Mouse (Mus musculus): Measurements from ENCODE around the gene Rgsl1. TPM values are rescaled to one million over a fixed set of nuclear protein-coding genes. Genes with fewer than 3 reads are reported as not detected.
"Not testable (repeated sequence)": the region's sequence is repeated elsewhere in the genome, so short reads cannot be mapped to it uniquely, and the experiment has no call there.

The Rgsl1 gene
- polyA plus RNA-seq, 1 experiment: not detected

- H3K9me3 ChIP-seq (replicated peaks; ENCODE audit: control insufficient read depth, insufficient read depth, low read length, poor library complexity, severe bottlenecking): no peaks in the 10 kb centered on the region
- TF ChIP-seq POLR2A (IDR thresholded peaks at IDR 0.05; ENCODE audit: insufficient read depth, low read length): no peak
- TF ChIP-seq CTCF (IDR thresholded peaks at IDR 0.05; ENCODE audit: low read depth, low read length): no peak
- TF ChIP-seq EP300 (IDR thresholded peaks at IDR 0.05; ENCODE audit: insufficient read depth, low read depth, low read length): no peak
- no peaks in the 10 kb centered on the region for H3K4me1 ChIP-seq (ENCODE audit: control insufficient read depth, insufficient read depth, low read length)
- H3K4me3 ChIP-seq (ENCODE audit: low read depth, low read length): no peak overlapping the region
- H3K27ac ChIP-seq (ENCODE audit: insufficient read depth, low read length): no peak overlapping the region
- H3K27me3 ChIP-seq (ENCODE audit: control insufficient read depth, insufficient read depth, low read length, poor library complexity, severe bottlenecking): no peaks in the 10 kb centered on the region; the same call in 1 of the 2 replicates
- H3K36me3 ChIP-seq (ENCODE audit: control insufficient read depth, insufficient read depth, low read length, poor library complexity, severe bottlenecking): no peaks in the 10 kb centered on the region
- no peak overlapping the region for H3K9ac ChIP-seq (ENCODE audit: low read depth, poor library complexity, severe bottlenecking)
Measured at GRCm38 (mm10) chr1:153775174-153775573, 68.8 kb downstream of the Rgsl1 start.

GRCm38 (mm10) chr1:153770776-153771167, 73.2 kb downstream of the Rgsl1 start:
- Histone ChIP-seq H3K9me3 (replicated peaks; ENCODE audit: control insufficient read depth, insufficient read depth, low read length, poor library complexity, severe bottlenecking) (no peaks in the 10 kb centered on the region), H3K27ac (ENCODE audit: insufficient read depth, low read length) (no peak overlapping the region), H3K9ac (ENCODE audit: low read depth, poor library complexity, severe bottlenecking) (no peak overlapping the region), H3K4me1 (ENCODE audit: control insufficient read depth, insufficient read depth, low read length) (no peaks in the 10 kb centered on the region), H3K27me3 (ENCODE audit: control insufficient read depth, insufficient read depth, low read length, poor library complexity, severe bottlenecking) (no peaks in the 10 kb centered on the region), H3K4me3 (ENCODE audit: low read depth, low read length) (no peak overlapping the region), H3K36me3 (ENCODE audit: control insufficient read depth, insufficient read depth, low read length, poor library complexity, severe bottlenecking) (no peaks in the 10 kb centered on the region)
- no peak for TF ChIP-seq EP300 (IDR thresholded peaks at IDR 0.05; ENCODE audit: insufficient read depth, low read depth, low read length)
- no peak for TF ChIP-seq POLR2A (IDR thresholded peaks at IDR 0.05; ENCODE audit: insufficient read depth, low read length)
- TF ChIP-seq CTCF (IDR thresholded peaks at IDR 0.05; ENCODE audit: low read depth, low read length): no peak

GRCm38 (mm10) chr1:153769998-153770775, 73.8 kb downstream of the Rgsl1 start:
- Histone ChIP-seq H3K4me1 (ENCODE audit: control insufficient read depth, insufficient read depth, low read length) (no peaks in the 10 kb centered on the region), H3K9ac (ENCODE audit: low read depth, poor library complexity, severe bottlenecking) (no peak overlapping the region), H3K4me3 (ENCODE audit: low read depth, low read length) (no peak overlapping the region), H3K9me3 (replicated peaks; ENCODE audit: control insufficient read depth, insufficient read depth, low read length, poor library complexity, severe bottlenecking) (no peaks in the 10 kb centered on the region), H3K36me3 (ENCODE audit: control insufficient read depth, insufficient read depth, low read length, poor library complexity, severe bottlenecking) (no peaks in the 10 kb centered on the region), H3K27me3 (ENCODE audit: control insufficient read depth, insufficient read depth, low read length, poor library complexity, severe bottlenecking) (no peaks in the 10 kb centered on the region), H3K27ac (ENCODE audit: insufficient read depth, low read length) (no peak overlapping the region)
- TF ChIP-seq POLR2A (IDR thresholded peaks at IDR 0.05; ENCODE audit: insufficient read depth, low read length): no peak
- TF ChIP-seq EP300 (IDR thresholded peaks at IDR 0.05; ENCODE audit: insufficient read depth, low read depth, low read length): no peak
- TF ChIP-seq CTCF (IDR thresholded peaks at IDR 0.05; ENCODE audit: low read depth, low read length): no peak

- H3K4me3 ChIP-seq (ENCODE audit: low read depth, low read length); H3K9me3 ChIP-seq (replicated peaks; ENCODE audit: control insufficient read depth, insufficient read depth, low read length, poor library complexity, severe bottlenecking); H3K27ac ChIP-seq (ENCODE audit: insufficient read depth, low read length); H3K4me1 ChIP-seq (ENCODE audit: control insufficient read depth, insufficient read depth, low read length); H3K27me3 ChIP-seq (ENCODE audit: control insufficient read depth, insufficient read depth, low read length, poor library complexity, severe bottlenecking); H3K36me3 ChIP-seq (ENCODE audit: control insufficient read depth, insufficient read depth, low read length, poor library complexity, severe bottlenecking); H3K9ac ChIP-seq (ENCODE audit: low read depth, poor library complexity, severe bottlenecking): not testable (repeated sequence)
Measured at GRCm38 (mm10) chr1:153769571-153769970, 74.4 kb downstream of the Rgsl1 start.

GRCm38 (mm10) chr1:153768465-153768864, 75.5 kb downstream of the Rgsl1 start:
- H3K4me3 ChIP-seq (ENCODE audit: low read depth, low read length): no peak overlapping the region
- H3K27ac ChIP-seq (ENCODE audit: insufficient read depth, low read length): no peak overlapping the region
- no peak for TF ChIP-seq EP300 (IDR thresholded peaks at IDR 0.05; ENCODE audit: insufficient read depth, low read depth, low read length)
- no peak for TF ChIP-seq CTCF (IDR thresholded peaks at IDR 0.05; ENCODE audit: low read depth, low read length)
- no peak for TF ChIP-seq POLR2A (IDR thresholded peaks at IDR 0.05; ENCODE audit: insufficient read depth, low read length)
- H3K36me3 ChIP-seq (ENCODE audit: control insufficient read depth, insufficient read depth, low read length, poor library complexity, severe bottlenecking): no peaks in the 10 kb centered on the region
- H3K9me3 ChIP-seq (replicated peaks; ENCODE audit: control insufficient read depth, insufficient read depth, low read length, poor library complexity, severe bottlenecking): no peaks in the 10 kb centered on the region
- no peaks in the 10 kb centered on the region for H3K4me1 ChIP-seq (ENCODE audit: control insufficient read depth, insufficient read depth, low read length)
- no peaks in the 10 kb centered on the region for H3K27me3 ChIP-seq (ENCODE audit: control insufficient read depth, insufficient read depth, low read length, poor library complexity, severe bottlenecking)
- no peak overlapping the region for H3K9ac ChIP-seq (ENCODE audit: low read depth, poor library complexity, severe bottlenecking)

- Histone ChIP-seq H3K4me1 (ENCODE audit: control insufficient read depth, insufficient read depth, low read length) (no peaks in the 10 kb centered on the region), H3K27me3 (ENCODE audit: control insufficient read depth, insufficient read depth, low read length, poor library complexity, severe bottlenecking) (no peaks in the 10 kb centered on the region), H3K9me3 (replicated peaks; ENCODE audit: control insufficient read depth, insufficient read depth, low read length, poor library complexity, severe bottlenecking) (no peaks in the 10 kb centered on the region), H3K9ac (ENCODE audit: low read depth, poor library complexity, severe bottlenecking) (no peak overlapping the region), H3K27ac (ENCODE audit: insufficient read depth, low read length) (no peak overlapping the region), H3K4me3 (ENCODE audit: low read depth, low read length) (no peak overlapping the region), H3K36me3 (ENCODE audit: control insufficient read depth, insufficient read depth, low read length, poor library complexity, severe bottlenecking) (no peaks in the 10 kb centered on the region)
- TF ChIP-seq CTCF (IDR thresholded peaks at IDR 0.05; ENCODE audit: low read depth, low read length) (no peak), POLR2A (IDR thresholded peaks at IDR 0.05; ENCODE audit: insufficient read depth, low read length) (no peak), EP300 (IDR thresholded peaks at IDR 0.05; ENCODE audit: insufficient read depth, low read depth, low read length) (no peak)
Measured at GRCm38 (mm10) chr1:153767281-153767680, 76.7 kb downstream of the Rgsl1 start.

All from ES-Bruce4 (cell line).